Mouse (Mus musculus) gastrocnemius, adult 8-10 months (tissue): ENCODE results near the gene Rho. TPM values are rescaled to one million over a fixed set of nuclear protein-coding genes. Genes with fewer than 3 reads are reported as not detected.

Experiments
- DNase-seq, 2 experiments: peaks; one replicate each; pipeline ENCODE4 v3.0.0; 2022; ENCODE audit warnings: low spot score in 2 of 2
- total RNA-seq, 4 experiments: library from RNA; stranded (reverse); gene quantifications; 2 replicates each; pipeline ENCODE4 v1.2.4; 2022

Rho gene
- total RNA-seq, result not detected

DNA sequence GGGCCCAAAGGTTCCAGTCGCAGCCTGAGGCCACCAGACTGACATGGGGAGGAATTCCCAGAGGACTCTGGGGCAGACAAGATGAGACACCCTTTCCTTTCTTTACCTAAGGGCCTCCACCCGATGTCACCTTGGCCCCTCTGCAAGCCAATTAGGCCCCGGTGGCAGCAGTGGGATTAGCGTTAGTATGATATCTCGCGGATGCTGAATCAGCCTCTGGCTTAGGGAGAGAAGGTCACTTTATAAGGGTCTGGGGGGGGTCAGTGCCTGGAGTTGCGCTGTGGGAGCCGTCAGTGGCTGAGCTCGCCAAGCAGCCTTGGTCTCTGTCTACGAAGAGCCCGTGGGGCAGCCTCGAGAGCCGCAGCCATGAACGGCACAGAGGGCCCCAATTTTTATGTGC, at the start of gene Rho:
TSS of gene Rho (plus strand) at position 110 of the 400 bp plus-strand sequence.
- DNase-seq, result no peak

DNA sequence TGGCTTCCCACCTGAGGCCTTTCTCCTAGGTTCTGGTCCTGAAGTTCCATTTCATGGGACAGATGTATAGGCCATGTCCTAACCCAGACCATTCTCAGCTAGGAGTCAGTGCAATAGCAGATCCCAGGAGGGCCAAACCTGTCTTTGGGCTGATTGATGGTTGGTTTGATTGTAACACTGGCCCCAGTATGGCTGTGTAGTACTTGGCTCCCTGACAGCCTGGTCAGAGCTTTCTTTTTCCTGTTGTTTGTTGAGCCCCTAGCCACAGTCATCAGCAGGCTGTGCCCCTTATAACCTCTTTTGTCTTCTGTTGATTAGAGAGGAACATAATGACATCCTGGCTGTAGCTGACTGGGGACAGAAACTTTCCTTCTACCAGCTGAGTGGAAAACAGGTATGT, 47.5 kb upstream of the Rho start:
- no peak for DNase-seq

GRCm38 (mm10) chr6:115886894-115887293, 44.7 kb upstream of the Rho start:
- DNase-seq, result no peak

DNA sequence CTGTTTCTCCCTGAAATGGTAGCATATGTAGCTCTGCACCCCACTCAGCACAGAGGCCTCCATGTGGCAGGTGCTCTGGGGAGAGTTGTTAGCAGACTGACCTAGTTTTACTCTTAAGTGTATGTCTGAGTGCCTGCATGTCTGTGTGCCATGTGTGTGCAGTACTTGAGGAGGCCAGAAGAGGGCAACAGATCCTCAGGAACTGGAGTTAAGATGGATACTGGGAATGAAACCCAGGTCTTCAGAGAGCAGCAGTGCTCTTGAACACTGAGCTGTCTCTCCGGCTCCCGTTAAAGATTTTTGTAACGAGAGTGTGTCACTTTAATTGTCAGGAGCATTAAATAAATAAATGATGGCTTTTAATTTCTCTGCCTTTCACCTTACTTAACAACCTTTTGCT, 43.3 kb upstream of the Rho start:
- no peak for DNase-seq

- DNase-seq, result no peak
Observed at GRCm38 (mm10) chr6:115890601-115891000, 40.9 kb upstream of the Rho start.

GRCm38 (mm10) chr6:115891061-115891460, 40.5 kb upstream of the Rho start:
- DNase-seq, result no peak

GRCm38 (mm10) chr6:115891497-115892061, 40.0 kb upstream of the Rho start:
- DNase-seq, result peak in 1 of 2 experiments; percentile 40

- DNase-seq, result no peak
Observed at GRCm38 (mm10) chr6:115892363-115892762, 39.2 kb upstream of the Rho start.

DNA sequence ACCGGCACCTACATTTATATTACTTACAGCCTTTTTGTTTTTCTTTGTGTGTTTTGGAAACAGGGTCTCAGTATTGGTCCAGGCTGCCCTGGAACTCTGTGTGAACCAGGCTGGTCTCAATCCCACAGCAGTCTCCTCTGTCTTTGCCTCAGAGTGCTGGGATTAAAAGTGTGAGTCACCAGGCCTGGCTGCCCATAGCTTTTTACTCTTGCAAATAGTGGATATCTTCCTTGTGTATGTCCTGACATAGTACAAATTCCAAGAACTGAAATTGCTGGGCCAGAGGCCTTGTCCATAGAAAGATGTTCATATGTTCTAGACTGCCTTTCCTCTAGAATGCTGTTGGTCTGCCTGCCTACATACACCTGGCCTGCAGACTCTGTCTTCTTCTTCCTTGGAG, 35.2 kb upstream of the Rho start:
- no peak for DNase-seq

- DNase-seq, result peak in 1 of 2 experiments; percentile 57
Observed at GRCm38 (mm10) chr6:115897117-115897516, 34.4 kb upstream of the Rho start.

DNA sequence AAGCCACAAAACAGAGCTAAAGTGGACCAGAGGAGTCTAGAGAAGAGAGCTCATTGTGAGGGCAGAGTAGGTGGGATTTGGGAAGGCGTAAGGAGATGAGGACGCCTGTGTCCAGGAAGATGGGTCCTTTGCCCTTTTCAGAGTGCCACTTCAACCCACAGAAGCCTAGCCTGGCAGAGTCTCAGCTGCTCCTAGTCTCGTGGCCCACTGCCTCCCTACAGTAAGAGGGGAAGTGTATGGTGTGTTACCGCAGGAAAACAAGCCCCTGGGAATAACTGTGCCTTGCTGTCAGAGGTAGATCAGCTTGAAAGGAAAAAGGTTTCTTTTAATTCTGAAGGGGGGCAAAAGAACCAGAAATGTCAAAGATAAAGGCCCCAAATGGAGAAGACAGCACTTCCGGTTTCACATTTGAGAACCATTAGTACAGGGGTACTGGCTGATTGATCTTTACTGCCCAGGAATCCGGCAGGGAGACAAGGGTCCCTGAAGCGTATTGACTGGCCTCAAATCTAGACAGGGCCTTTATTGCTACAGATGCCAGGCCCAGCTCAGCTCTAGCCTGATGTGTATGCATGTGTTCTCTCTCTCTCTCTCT, 33.5 kb upstream of the Rho start:
- no peak for DNase-seq

DNA sequence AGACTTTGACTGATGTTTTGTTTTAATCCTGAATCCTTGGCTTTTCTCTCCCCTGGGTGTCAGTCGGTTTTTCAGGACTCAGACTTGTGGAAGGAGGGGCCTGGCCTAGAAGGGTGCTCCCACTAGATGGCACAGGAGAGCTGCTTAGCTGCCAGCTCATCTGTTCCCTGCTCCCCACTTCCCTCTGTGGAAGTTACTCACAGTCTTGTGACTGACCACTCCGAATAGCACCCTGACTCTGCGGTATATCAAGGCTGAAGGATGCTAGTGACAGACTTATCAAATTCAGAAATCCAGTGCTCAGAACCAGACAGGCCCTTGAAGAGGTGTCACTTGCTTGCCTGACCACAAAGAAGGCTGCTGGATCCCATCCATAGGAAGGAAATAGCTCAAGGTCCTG, 30.5 kb upstream of the Rho start:
- peak; percentile 67 to 71 for DNase-seq

DNA sequence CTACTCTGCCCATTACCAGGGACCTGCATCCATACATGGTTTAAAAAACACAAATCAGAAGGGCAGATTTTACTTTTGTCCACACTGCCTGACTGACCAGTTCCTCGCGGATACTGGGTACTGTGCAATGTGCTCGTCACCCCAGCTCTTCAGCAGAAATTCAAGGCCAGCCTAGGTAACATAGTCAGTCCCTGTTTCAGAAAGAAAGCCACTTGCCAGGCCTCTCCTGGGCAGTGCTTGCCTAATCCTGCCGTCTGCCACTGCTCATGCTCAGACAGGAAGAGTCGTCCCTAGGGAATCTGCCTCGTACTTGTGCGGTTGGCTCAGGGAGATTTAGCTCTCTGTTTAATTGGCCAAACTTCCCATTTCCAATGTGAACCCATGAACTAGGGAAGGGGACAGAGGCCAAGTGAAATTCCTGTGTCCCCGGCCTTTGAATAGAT, 30.0 kb upstream of the Rho start:
- peak; percentile 43 to 50 for DNase-seq

- no peak for DNase-seq
Observed at GRCm38 (mm10) chr6:115902545-115902944, 29.0 kb upstream of the Rho start.

DNA sequence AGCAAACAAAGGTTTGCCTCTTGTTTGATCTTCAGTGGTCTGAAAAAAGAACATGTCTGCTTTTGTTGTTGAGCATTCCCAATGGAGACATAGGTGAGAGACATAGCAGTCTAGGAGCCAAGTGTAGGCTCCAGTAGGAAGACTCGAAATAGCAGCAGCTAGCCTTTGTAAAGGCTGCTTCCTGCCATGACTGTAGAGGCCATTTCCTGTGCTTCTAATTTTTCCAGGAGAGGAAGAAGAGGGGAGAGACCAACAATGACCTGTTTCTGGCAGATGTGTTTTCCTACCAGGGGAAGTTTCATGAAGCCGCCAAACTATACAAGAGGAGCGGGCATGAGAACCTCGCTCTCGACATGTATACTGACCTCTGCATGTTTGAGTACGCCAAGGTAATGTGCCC, 26.0 kb upstream of the Rho start:
- no peak for DNase-seq

DNA sequence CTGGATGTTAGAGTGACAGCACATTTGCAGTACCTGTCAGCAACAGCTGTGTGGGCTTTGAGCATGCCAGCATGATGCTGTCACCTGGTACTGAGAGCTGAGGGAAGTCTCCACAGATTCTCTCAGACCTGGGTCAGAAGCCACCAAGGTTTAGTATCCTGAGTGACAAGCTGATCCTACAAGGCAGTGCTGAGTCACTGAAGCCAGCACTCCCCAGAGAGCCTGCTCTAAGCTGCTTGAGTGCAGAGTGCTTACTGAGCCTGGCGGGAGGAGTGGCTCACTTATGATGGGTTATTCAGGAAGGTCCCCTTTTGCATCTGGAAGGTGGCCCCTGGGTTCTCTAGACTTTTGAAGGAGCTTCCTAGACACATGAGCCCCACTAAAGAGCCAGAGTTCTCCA, 25.1 kb upstream of the Rho start:
- no peak for DNase-seq

DNA sequence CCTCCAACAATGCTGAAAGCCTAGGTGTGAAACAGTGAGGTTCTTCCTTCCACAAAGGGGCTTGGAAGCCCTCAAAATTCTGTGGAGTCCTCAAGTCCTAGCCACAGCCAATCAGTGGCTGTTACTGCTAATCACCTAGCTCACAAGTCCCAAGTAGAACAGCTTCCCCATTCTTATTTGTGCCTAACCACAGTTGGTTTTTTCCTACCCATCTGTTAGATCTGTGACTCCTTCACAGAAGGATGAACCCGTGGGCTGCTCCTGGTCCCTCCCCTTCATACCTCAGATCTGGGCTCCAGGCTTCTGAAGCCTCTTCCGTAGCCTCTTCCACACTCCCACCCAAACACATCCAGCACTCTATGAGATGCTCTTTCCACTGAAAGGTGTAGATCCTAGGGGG, 24.7 kb upstream of the Rho start:
- DNase-seq, result no peak

GRCm38 (mm10) chr6:115908421-115908982, 23.0 kb upstream of the Rho start:
- no peak for DNase-seq

DNA sequence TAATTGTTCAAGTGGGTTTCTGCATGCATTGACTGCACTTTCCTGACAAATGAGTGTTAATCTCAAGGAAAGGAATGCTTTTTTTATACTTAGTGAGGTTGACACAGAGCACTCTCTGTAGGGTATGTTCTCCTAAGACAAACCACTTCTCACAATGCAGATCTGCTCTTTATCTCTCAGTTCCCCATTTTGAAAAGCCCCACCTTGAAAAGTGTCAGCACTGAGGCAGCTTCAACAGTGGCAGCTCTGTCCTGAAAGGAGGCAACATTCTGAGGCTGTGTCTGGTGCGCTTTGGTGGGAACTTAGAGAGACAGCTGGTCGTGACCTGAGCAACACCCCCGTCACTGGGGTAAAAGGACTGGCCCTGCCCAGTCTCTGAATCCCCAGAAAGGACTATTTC, 22.5 kb upstream of the Rho start:
- DNase-seq, result no peak

- DNase-seq, result no peak
Observed at GRCm38 (mm10) chr6:115909940-115910339, 21.6 kb upstream of the Rho start.

- DNase-seq, result no peak
Observed at GRCm38 (mm10) chr6:115911763-115912162, 19.8 kb upstream of the Rho start.

DNA sequence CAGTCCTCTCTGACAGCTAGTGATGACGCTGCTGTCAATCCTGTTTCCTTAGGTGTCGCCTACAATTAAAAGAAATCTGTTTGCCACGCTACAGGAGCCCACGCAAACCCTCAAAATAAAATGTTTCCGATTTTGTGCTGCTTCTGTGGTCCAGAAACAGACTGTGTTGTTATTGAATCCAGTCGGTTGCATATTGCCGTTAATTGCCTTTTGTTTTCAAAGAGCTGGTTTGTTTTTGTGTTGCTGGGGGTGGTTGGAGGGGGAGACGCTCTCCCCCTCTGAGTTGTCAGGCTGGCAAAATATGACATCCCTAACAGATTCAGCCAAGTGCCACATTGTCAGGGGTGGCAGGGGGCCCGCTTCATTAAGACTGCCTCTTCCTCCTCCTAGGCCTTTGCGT, 18.1 kb upstream of the Rho start:
- no peak for DNase-seq

DNA sequence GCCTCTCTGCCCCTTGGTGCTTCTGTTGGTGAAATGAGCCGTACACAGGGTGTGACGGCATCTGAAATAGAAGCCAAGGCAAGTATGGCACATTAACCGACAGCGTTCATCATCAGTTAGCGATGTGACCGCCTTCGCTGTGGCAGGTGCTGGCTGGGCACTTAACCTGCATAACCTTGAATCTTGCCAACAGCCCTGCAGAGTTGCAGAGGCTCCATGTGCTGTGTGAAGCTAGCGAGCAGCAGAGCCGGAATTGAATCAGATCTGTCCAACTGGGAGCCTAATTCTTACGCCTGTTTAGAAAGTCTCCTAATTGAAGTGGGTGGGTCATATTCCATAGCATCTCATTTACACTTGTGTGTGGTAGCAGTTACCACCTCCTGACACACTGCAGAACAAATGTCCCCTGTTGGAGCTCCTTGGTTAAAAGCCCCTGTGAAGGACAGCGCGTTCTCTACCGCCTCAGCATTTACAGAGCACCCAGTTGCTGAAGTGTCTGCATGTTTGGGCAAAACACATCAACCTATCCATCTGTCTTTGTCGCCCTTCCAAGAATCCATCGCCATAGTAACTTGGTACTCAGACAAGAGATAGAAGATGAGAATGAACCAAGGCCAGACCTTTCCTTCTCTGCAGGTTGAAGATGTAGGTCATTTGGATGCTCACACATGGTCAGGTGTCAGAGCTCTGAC, 16.9 kb upstream of the Rho start:
- no peak for DNase-seq
